8 mouse cellular contexts compared by ENCODE assay signal in the genomic region with DNA sequence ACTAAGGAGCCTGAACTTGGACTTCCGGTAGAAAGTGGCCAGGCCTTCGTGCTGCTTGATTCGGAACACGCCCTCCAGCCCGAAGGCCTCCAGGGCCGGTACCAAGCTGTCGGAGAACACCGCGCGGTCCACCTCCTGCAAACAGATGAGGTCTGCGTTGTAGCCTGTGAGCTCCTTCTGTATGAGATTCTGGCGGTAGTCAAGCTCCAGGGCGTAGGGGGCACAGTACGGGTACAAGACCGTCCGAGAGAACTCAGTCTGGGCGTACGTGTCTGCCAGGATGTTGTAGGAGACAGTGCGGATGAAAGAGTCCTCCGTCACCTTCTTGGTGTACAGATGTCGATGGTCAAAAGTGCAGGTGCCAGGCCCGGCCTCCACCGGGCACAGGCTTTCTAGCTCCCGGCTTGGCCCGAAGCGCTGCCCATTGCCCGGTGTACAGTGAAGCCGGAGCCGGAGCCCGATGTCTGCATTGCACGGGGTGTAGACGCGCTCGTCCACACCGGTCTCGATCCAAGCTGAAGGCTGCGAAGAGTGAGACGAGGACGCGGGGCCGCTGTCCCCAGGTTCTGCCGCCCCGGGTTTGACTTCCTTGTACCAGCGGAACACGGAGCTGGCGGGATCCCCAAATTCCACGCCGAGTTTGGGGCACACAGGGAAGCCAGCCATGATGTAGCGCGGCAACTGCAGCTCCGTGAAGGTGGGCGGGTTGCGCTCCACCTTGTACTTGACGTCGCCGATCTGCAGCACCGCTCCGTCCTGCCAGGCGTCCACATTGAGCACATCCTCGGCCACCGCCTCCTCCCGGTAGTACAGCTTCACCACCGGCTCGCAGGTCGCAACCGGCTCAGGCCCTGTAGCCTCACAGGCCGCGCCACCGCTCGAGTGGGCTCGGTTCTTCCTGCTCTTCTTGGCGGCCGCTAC. TPM values are rescaled to one million over a fixed set of nuclear protein-coding genes. Genes with fewer than 3 reads are reported as not detected.
DNase-seq lines count a peak whose midpoint lies in the region; ATAC-seq and TF ChIP-seq lines count a peak whose summit lies in the region.

No protein-coding gene starts in this region.

- WGBS in lung, embryonic 15.5 days = 2% methylated on average over 73 of the region's 73 CpGs
- WGBS in olfactory bulb, adult 2 months = 1% methylated on average over 73 of the region's 73 CpGs

- TF ChIP-seq CTCF in olfactory bulb, adult 2 months (IDR thresholded peaks at IDR 0.05; ENCODE audit: insufficient read depth, low read depth, low read length) = no peak

- no peaks in the 10 kb centered on the region for H3K27me3 ChIP-seq in lung, embryonic 15.5 days

- H3K27ac ChIP-seq in lung, embryonic 15.5 days = peak overlapping the region; percentile 87
- peak overlapping the region; percentile 85; the same call in 1 of the 2 replicates for H3K27ac ChIP-seq in olfactory bulb, adult 2 months (ENCODE audit: insufficient read depth, low read depth, low read length)

- H3K4me2 ChIP-seq in lung, embryonic 15.5 days = peak overlapping the region; percentile 95

- H3K9ac ChIP-seq in lung, embryonic 15.5 days = peak overlapping the region; percentile 85

- H3K9me3 ChIP-seq in lung, embryonic 15.5 days = no peaks in the 10 kb centered on the region

- DNase-seq in adrenal gland, postnatal 25 days = peak; percentile 17
- DNase-seq in heart, postnatal 4 days = peak; percentile 54
- peak; percentile 57 for DNase-seq in layer of hippocampus, adult 9-11 months
- peak; percentile 37 to 38 for DNase-seq in thymus, postnatal 10 days (ENCODE audit: low spot score in 2 of 2)

- ATAC-seq in CD4-positive, CD25-positive, alpha-beta regulatory T cell, adult 4 months = peak; percentile 34
- peak; percentile 68 for ATAC-seq in erythroblast, adult 5-6 weeks (replicated peaks; ENCODE audit: low FRiP score, poor library complexity, severe bottlenecking)
- peak; percentile 40 for ATAC-seq in lung, embryonic 15.5 days (ENCODE audit: borderline replicate concordance, extremely low read depth, low FRiP score, low TSS enrichment)

- no peak for TF ChIP-seq POLR2A in olfactory bulb, adult 2 months (IDR thresholded peaks at IDR 0.05; ENCODE audit: insufficient read depth, low read depth, low read length)

- peak overlapping the region; percentile 76 for H3K4me3 ChIP-seq in lung, embryonic 15.5 days
- peak overlapping the region; percentile 84 for H3K4me3 ChIP-seq in olfactory bulb, adult 2 months (ENCODE audit: insufficient read depth, low read depth, low read length)

- peaks cover 24% of the 10 kb centered on the region for H3K4me1 ChIP-seq in lung, embryonic 15.5 days
- H3K4me1 ChIP-seq in olfactory bulb, adult 2 months (ENCODE audit: control insufficient read depth, insufficient read depth, low read length) = peaks cover 6% of the 10 kb centered on the region; the same call in 1 of the 2 replicates

- H3K36me3 ChIP-seq in lung, embryonic 15.5 days = peaks cover 15% of the 10 kb centered on the region

RNA-seq across cellular contexts. Expression of gene Pde12, which starts 1.1 kb away (rescaled TPM):
- 1 to 10 TPM; 3.6 to 4.4 TPM for polyA plus RNA-seq in CD4-positive, CD25-positive, alpha-beta regulatory T cell, adult 4 months (2017; shearing (Covaris generic))
- total RNA-seq in adrenal gland, postnatal 25 days (2021) = 9.0 and 10.0 TPM in 2 replicates
- 2.5 and 4.0 TPM in 2 replicates for total RNA-seq in erythroblast, adult 5-6 weeks (2015; ENCODE audit: low replicate concordance)
- total RNA-seq in erythroblast, adult 5-6 weeks (2017; ENCODE audit: low replicate concordance) = 3.1 and 3.7 TPM in 2 replicates
- total RNA-seq in heart, postnatal 4 days (2021) = 1 to 10 TPM; 7.5 to 8.3 TPM
- 8.7 TPM in 2 replicates for polyA plus RNA-seq in lung, embryonic 15.5 days (2015; fragmentation: Nextera tagmentation; extraction: Ambion mirVana)
- not detected in 2 replicates for polyA plus RNA-seq in olfactory bulb, adult 2 months (2012; ENCODE audit: insufficient read depth, insufficient read length, low replicate concordance, missing spikeins)

RNA-seq across cellular contexts. Expression of gene Dnah12, which starts 24.4 kb away (rescaled TPM):
- polyA plus RNA-seq in CD4-positive, CD25-positive, alpha-beta regulatory T cell, adult 4 months (2017; shearing (Covaris generic)) = under 1 TPM in 1 of 2 experiments, not detected in 1; 0.05 TPM
- not detected in 2 replicates for total RNA-seq in adrenal gland, postnatal 25 days (2021)
- 0.21 and 0.38 TPM in 2 replicates for total RNA-seq in erythroblast, adult 5-6 weeks (2015; ENCODE audit: low replicate concordance)
- total RNA-seq in erythroblast, adult 5-6 weeks (2017; ENCODE audit: low replicate concordance) = 0.14 and 1.0 TPM in 2 replicates
- total RNA-seq in heart, postnatal 4 days (2021) = under 1 TPM; 0.02 TPM
- polyA plus RNA-seq in lung, embryonic 15.5 days (2015; fragmentation: Nextera tagmentation; extraction: Ambion mirVana) = 0.44 and 0.52 TPM in 2 replicates
- not detected in 2 replicates for polyA plus RNA-seq in olfactory bulb, adult 2 months (2012; ENCODE audit: insufficient read depth, insufficient read length, low replicate concordance, missing spikeins)

RNA-seq across cellular contexts. Expression of gene Arf4, which starts 30.8 kb away (rescaled TPM):
- 100 to 1,000 TPM; 253 to 272 TPM for polyA plus RNA-seq in CD4-positive, CD25-positive, alpha-beta regulatory T cell, adult 4 months (2017; shearing (Covaris generic))
- total RNA-seq in adrenal gland, postnatal 25 days (2021) = 160 and 161 TPM in 2 replicates
- 66.7 and 100 TPM in 2 replicates for total RNA-seq in erythroblast, adult 5-6 weeks (2015; ENCODE audit: low replicate concordance)
- total RNA-seq in erythroblast, adult 5-6 weeks (2017; ENCODE audit: low replicate concordance) = 10.5 and 37.7 TPM in 2 replicates
- total RNA-seq in heart, postnatal 4 days (2021) = 100 to 1,000 TPM; 167 to 177 TPM
- polyA plus RNA-seq in lung, embryonic 15.5 days (2015; fragmentation: Nextera tagmentation; extraction: Ambion mirVana) = 593 and 627 TPM in 2 replicates
- not detected in 2 replicates for polyA plus RNA-seq in olfactory bulb, adult 2 months (2012; ENCODE audit: insufficient read depth, insufficient read length, low replicate concordance, missing spikeins)

Comparison
In these comparisons a context has a peak if more than half of its experiments do, and no peak if none do; other contexts are left out.
1. Peak in every context shown above with its lines: DNase-seq, ATAC-seq, H3K4me3 ChIP-seq and H3K27ac ChIP-seq.